Mouse (Mus musculus): Measurements from ENCODE around the gene Timm44. TPM values are rescaled to one million over a fixed set of nuclear protein-coding genes. Genes with fewer than 3 reads are reported as not detected.
A peak's percentile ranks its signal among the peaks of the same experiment; 100 is the strongest.

Timm44 gene
- polyA plus RNA-seq, 1 experiment from 2014 or later: 78.0 TPM

DNA sequence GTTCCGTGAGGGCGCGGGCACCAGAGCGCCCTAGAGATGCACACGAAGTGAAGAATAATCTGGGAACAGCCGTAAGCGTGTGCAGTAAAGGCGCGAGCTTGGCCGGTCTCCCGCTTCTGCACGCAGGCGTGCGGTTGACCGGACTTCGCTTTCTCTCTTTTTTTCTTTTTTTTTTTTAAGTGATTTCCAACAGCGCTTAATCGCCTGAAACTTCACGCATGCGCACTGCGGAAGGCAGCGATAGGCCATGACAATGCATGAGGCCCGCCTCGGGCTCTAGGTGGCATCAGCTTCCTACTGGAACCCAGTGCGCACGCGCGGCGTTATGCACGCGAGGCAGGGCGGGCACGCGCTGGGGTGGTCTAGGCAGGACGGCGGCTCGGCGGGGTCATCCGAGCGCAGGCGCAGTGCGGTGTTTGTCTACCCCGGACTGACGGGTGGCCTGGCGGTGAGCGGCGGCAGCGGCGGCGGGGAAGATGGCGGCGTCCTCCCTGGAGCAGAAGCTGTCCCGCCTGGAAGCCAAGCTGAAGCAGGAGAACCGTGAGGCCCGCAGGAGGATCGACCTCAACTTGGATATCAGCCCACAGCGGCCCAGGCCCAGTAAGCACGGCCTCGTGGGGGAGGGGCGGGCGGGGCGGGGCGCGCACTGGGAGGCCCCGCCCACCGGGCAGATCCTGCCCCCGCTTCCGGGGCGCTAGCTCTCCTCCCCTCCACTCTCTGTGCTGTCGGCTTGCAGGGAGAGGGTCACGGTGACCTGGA, 37.1 kb downstream of the Timm44 start, which contains the start of the genes Map2k7 and Gm49320:
Gene Map2k7 (plus strand): TSS at position 307 of the 759 bp plus-strand sequence.
Gene Gm49320 (plus strand): TSS at position 432 of the 759 bp plus-strand sequence.
- peak within 1 kb of the TSS; percentile 90 for H3K4me3 ChIP-seq (ENCODE audit: low read depth, low read length)
- DNase-seq (ENCODE audit: low spot score): peak; percentile 100
- peak; percentile 90 for ATAC-seq (ENCODE audit: insufficient number of reproducible peaks, low FRiP score, low TSS enrichment, low read depth)
- WGBS: under 1% methylated on average over 69 of the region's 71 CpGs
- no peaks in the 10 kb centered on the region for H3K27me3 ChIP-seq (ENCODE audit: control insufficient read depth, insufficient read depth, low read length)
- H3K9me3 ChIP-seq (ENCODE audit: control insufficient read depth, low read length): no peaks in the 10 kb centered on the region; the same call in 1 of the 2 replicates
- H3K4me1 ChIP-seq (ENCODE audit: control insufficient read depth, insufficient read depth, low read length): peaks cover 12% of the 10 kb centered on the region
- peaks cover 9% of the 10 kb centered on the region for H3K36me3 ChIP-seq (ENCODE audit: control insufficient read depth, insufficient read depth, low read length)
- peak within 1 kb of the TSS; percentile 85 for H3K9ac ChIP-seq (ENCODE audit: low read length)
- peak within 1 kb of the TSS; percentile 91 for H3K4me2 ChIP-seq (ENCODE audit: low read depth, severe bottlenecking)
- peak within 1 kb of the TSS; percentile 91 for H3K27ac ChIP-seq (replicated peaks; ENCODE audit: low read depth, low read length)

DNA sequence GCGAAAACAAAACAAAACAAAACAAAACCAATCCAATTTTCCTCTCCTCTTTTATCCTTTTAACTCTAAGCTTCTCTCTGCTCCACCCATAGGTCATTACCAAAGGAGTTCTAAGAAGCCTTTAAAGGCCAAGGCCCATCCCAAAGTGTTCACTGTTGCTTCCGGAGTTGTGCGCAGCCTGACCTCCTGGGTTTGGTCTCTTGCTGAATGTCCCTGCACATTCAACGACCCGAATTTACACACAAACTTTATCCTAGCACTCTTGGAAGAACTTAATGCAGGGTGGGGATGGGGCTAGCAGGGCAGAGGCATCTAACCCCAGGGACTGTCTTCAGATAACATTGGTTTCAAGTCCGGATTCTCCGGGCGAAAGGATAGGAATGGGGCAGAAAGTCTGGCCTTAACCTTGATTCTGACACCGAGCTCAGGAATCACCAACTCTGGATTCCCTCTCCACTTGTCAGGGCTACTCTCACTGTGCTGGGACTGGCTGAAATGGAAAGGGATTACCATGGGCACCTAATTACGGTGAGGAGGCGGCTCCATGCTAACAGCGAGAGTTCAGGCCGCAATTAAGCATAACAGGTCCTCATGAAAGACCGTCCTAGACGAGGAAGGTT, 37.8 kb downstream of the Timm44 start:
- DNase-seq (ENCODE audit: low spot score): peak; percentile 41
- Histone ChIP-seq H3K4me1 (ENCODE audit: control insufficient read depth, insufficient read depth, low read length) (peaks cover 12% of the 10 kb centered on the region), H3K9me3 (ENCODE audit: control insufficient read depth, low read length) (no peaks in the 10 kb centered on the region; the same call in 1 of the 2 replicates), H3K27ac (replicated peaks; ENCODE audit: low read depth, low read length) (peak overlapping the region; percentile 91), H3K4me3 (ENCODE audit: low read depth, low read length) (peak overlapping the region; percentile 90), H3K9ac (ENCODE audit: low read length) (peak overlapping the region; percentile 81), H3K27me3 (ENCODE audit: control insufficient read depth, insufficient read depth, low read length) (no peaks in the 10 kb centered on the region), H3K36me3 (ENCODE audit: control insufficient read depth, insufficient read depth, low read length) (peaks cover 4% of the 10 kb centered on the region), H3K4me2 (ENCODE audit: low read depth, severe bottlenecking) (peak overlapping the region; percentile 58)
- no peak for ATAC-seq (ENCODE audit: insufficient number of reproducible peaks, low FRiP score, low TSS enrichment, low read depth)
- 23% methylated on average over 15 of the region's 15 CpGs for WGBS

DNA sequence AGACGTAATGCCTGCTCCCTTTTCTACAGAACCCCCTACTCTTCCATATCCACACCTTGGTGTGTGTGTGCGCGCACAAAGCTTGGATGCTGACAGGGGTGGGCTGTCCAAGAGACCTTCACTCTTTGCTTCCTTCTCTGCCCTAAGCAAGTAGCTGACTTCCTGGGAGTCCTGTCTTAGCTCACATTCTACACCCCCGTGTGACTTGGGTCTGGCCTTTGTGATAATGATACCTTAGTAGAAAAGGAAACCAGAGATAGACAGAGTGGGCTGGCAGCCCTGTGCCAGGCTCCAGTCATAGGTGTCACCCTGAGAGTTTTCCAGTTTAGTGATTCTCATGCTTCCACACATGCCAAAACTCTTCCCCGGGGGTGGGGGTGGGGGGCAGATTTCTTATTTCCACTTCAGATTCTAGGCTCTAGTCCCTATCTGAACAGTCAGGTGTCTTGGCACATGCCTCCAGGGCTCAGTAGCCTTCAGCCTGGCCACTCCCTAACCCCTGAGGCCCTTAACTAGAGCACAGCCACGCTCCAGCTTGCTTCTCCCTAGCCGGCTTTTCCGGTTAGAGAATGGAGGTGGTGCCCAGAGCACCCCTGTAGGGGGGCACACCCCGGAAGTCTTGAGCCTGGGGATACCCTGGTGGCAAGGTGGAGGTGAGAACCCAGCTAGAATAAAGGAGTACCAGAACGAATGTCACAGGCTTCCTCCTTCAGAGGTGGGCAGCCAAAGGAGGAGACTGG, 44.9 kb downstream of the Timm44 start:
- H3K4me1 ChIP-seq (ENCODE audit: control insufficient read depth, insufficient read depth, low read length): 0 out of 2 replicates have a peak, but pooled peaks cover 3% of the 10 kb centered on the region
- H3K36me3 ChIP-seq (ENCODE audit: control insufficient read depth, insufficient read depth, low read length): no peaks in the 10 kb centered on the region
- H3K27me3 ChIP-seq (ENCODE audit: control insufficient read depth, insufficient read depth, low read length): peaks cover 14% of the 10 kb centered on the region
- no peak overlapping the region for H3K9ac ChIP-seq (ENCODE audit: low read length)
- no peak overlapping the region for H3K27ac ChIP-seq (replicated peaks; ENCODE audit: low read depth, low read length)
- no peak for ATAC-seq (ENCODE audit: insufficient number of reproducible peaks, low FRiP score, low TSS enrichment, low read depth)
- no peak for DNase-seq (ENCODE audit: low spot score)
- no peaks in the 10 kb centered on the region for H3K9me3 ChIP-seq (ENCODE audit: control insufficient read depth, low read length)
- WGBS: 58% methylated on average over 10 of the region's 10 CpGs
- H3K4me2 ChIP-seq (ENCODE audit: low read depth, severe bottlenecking): no peak overlapping the region
- H3K4me3 ChIP-seq (ENCODE audit: low read depth, low read length): no peak overlapping the region

DNA sequence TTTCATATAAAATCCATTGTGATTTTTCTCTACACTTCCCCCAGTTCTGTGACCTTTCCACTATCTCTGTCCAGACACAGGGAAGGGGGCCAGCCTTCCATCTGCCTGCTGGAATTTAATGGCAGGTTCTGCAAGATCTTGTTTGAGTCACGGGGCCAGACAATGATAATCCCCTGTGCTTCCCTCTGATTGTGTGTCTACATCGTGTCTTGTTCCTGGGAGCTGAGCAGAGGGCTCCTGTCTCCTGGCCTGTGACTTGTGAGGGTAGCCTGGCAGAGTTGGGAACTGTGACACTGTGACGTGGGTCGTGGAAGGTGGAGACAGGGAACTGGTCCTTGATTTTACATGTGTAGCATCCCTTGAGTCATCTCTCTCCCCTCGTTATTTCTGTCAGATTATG, 45.9 kb downstream of the Timm44 start:
- Histone ChIP-seq H3K4me3 (ENCODE audit: low read depth, low read length) (no peak overlapping the region), H3K4me2 (ENCODE audit: low read depth, severe bottlenecking) (no peak overlapping the region), H3K9ac (ENCODE audit: low read length) (no peak overlapping the region), H3K4me1 (ENCODE audit: control insufficient read depth, insufficient read depth, low read length) (0 out of 2 replicates have a peak, but pooled peaks cover 3% of the 10 kb centered on the region), H3K27ac (replicated peaks; ENCODE audit: low read depth, low read length) (no peak overlapping the region), H3K27me3 (ENCODE audit: control insufficient read depth, insufficient read depth, low read length) (peaks cover 14% of the 10 kb centered on the region), H3K36me3 (ENCODE audit: control insufficient read depth, insufficient read depth, low read length) (no peaks in the 10 kb centered on the region), H3K9me3 (ENCODE audit: control insufficient read depth, low read length) (no peaks in the 10 kb centered on the region)
- WGBS: 76% methylated on average over 5 of the region's 5 CpGs
- DNase-seq (ENCODE audit: low spot score) (no peak), ATAC-seq (ENCODE audit: insufficient number of reproducible peaks, low FRiP score, low TSS enrichment, low read depth) (no peak)

DNA sequence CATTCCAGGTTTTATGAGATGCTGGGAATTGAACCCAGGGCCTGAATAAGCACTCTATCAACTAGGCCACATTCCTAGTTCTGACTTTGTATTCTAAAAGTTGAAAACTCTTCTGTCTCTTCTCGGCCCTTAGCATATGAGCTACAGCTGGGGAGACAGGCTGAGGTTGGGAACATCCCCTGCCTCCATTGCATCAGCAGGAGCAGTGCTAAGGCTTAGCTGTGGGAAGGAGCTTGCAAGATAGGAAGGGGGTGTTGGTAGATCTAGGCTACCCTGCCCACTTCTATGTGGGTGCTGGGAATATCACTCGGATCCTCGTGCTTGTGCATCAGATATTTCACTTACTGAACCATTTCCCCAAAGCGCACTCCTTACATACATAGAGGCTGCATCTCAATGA, 47.8 kb downstream of the Timm44 start:
- H3K4me1 ChIP-seq (ENCODE audit: control insufficient read depth, insufficient read depth, low read length): 0 out of 2 replicates have a peak, but pooled peaks cover 3% of the 10 kb centered on the region
- DNase-seq (ENCODE audit: low spot score): no peak
- ATAC-seq (ENCODE audit: insufficient number of reproducible peaks, low FRiP score, low TSS enrichment, low read depth): no peak
- H3K9ac ChIP-seq (ENCODE audit: low read length): no peak overlapping the region
- no peak overlapping the region for H3K27ac ChIP-seq (replicated peaks; ENCODE audit: low read depth, low read length)
- H3K4me3 ChIP-seq (ENCODE audit: low read depth, low read length): no peak overlapping the region
- H3K9me3 ChIP-seq (ENCODE audit: control insufficient read depth, low read length): no peaks in the 10 kb centered on the region
- WGBS: 89% methylated on average over 4 of the region's 4 CpGs
- H3K27me3 ChIP-seq (ENCODE audit: control insufficient read depth, insufficient read depth, low read length): peaks cover 14% of the 10 kb centered on the region
- H3K36me3 ChIP-seq (ENCODE audit: control insufficient read depth, insufficient read depth, low read length): no peaks in the 10 kb centered on the region
- no peak overlapping the region for H3K4me2 ChIP-seq (ENCODE audit: low read depth, severe bottlenecking)

DNA sequence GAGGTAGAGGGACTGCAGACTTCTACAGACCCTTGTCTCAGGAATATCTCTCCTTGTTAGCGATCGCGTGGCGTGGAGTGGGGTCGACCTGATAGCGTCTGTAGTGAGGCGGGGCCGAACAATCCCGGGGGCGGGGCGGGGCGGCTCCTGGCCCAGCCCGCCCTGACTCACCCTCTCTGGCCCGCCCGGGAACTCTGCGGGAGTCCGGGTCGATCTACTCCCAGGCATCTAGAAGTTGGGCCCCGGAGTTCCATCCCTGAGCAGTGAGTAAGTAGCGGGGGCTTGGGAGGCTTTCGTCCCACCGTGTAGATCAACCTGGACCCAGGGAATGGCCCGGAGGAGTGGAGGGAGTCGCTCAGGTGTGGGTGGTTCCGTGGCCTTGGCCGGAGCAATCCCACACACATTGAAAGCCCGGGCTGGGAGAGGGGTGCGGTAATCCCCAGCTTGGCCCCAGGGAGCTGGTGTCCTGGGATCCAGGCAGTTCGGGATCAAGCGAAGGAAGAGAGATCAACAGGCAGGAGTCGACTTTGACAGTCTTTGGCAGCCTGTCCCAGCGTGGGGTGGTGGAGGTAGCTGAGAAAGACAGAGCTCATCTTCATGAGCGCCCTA, 48.9 kb downstream of the Timm44 start, which contains the start of gene Lrrc8e:
Gene Lrrc8e (plus strand): TSS at position 89 of the 609 bp plus-strand sequence.
- ATAC-seq (ENCODE audit: insufficient number of reproducible peaks, low FRiP score, low TSS enrichment, low read depth) (0 out of 2 replicates have a peak, but pooled peaks have one; percentile 39), DNase-seq (ENCODE audit: low spot score) (no peak)
- H3K9me3 ChIP-seq (ENCODE audit: control insufficient read depth, low read length): no peaks in the 10 kb centered on the region
- H3K27me3 ChIP-seq (ENCODE audit: control insufficient read depth, insufficient read depth, low read length): peaks cover 14% of the 10 kb centered on the region
- H3K4me1 ChIP-seq (ENCODE audit: control insufficient read depth, insufficient read depth, low read length): 0 out of 2 replicates have a peak, but pooled peaks cover 3% of the 10 kb centered on the region
- no peak within 1 kb of the TSS for H3K27ac ChIP-seq (replicated peaks; ENCODE audit: low read depth, low read length)
- H3K36me3 ChIP-seq (ENCODE audit: control insufficient read depth, insufficient read depth, low read length): no peaks in the 10 kb centered on the region
- peak within 1 kb of the TSS; percentile 19 for H3K4me3 ChIP-seq (ENCODE audit: low read depth, low read length)
- H3K9ac ChIP-seq (ENCODE audit: low read length): 0 out of 2 replicates have a peak within 1 kb of the TSS, but pooled peaks have one; percentile 7
- WGBS: 4% methylated on average over 33 of the region's 33 CpGs
- peak within 1 kb of the TSS; percentile 47 for H3K4me2 ChIP-seq (ENCODE audit: low read depth, severe bottlenecking)

DNA sequence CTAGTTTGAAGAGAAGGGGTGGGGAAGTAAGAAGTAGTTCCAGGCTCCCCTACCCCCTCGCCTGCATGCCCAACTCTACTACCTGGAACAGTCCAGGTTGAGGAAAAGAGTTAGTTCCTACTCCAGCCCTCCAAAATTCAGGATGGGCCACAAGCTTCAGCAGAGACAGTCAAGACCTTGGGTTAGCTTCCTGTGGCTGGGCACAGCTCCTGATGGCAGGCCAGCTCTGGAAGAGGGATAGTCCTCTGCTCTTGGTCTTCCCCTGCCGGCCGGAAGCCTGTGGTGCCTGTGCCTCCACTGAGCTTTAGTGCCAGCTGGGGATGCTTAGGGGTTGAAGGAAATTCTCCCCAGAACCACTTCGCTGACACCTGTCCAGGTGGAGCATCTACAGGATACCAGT, 49.4 kb downstream of the Timm44 start:
- 11% methylated on average over 4 of the region's 4 CpGs for WGBS
- H3K4me1 ChIP-seq (ENCODE audit: control insufficient read depth, insufficient read depth, low read length): 0 out of 2 replicates have a peak, but pooled peaks cover 3% of the 10 kb centered on the region
- H3K4me2 ChIP-seq (ENCODE audit: low read depth, severe bottlenecking): peak overlapping the region; percentile 47
- peaks cover 14% of the 10 kb centered on the region for H3K27me3 ChIP-seq (ENCODE audit: control insufficient read depth, insufficient read depth, low read length)
- H3K4me3 ChIP-seq (ENCODE audit: low read depth, low read length): peak overlapping the region; percentile 19
- H3K9me3 ChIP-seq (ENCODE audit: control insufficient read depth, low read length): no peaks in the 10 kb centered on the region
- H3K27ac ChIP-seq (replicated peaks; ENCODE audit: low read depth, low read length): no peak overlapping the region
- DNase-seq (ENCODE audit: low spot score): no peak
- ATAC-seq (ENCODE audit: insufficient number of reproducible peaks, low FRiP score, low TSS enrichment, low read depth): 0 out of 2 replicates have a peak, but pooled peaks have one; percentile 26
- no peaks in the 10 kb centered on the region for H3K36me3 ChIP-seq (ENCODE audit: control insufficient read depth, insufficient read depth, low read length)
- H3K9ac ChIP-seq (ENCODE audit: low read length): no peak overlapping the region
